Mouse (Mus musculus) kidney, adult 2 months (tissue): ENCODE data around the gene Ppp1r35. TPM values are rescaled to one million over a fixed set of nuclear protein-coding genes. Genes with fewer than 3 reads are reported as not detected.

Experiments used
- DNase-seq: peaks from one replicate; pipeline ENCODE4 v3.0.0; 2021
- H3K27ac ChIP-seq: fragments of 200-500 bp; 2 replicates; pipeline ENCODE4 v1.5.1; 2012; ENCODE audit warnings: low read depth, low read length, control low read depth, inconsistent platforms; ENCODE audit not compliant: insufficient read depth
- H3K27me3 ChIP-seq: fragments of 200-500 bp; replicated peaks from 2 replicates; pipeline ENCODE4 v1.6.1; 2012; ENCODE audit warnings: mild to moderate bottlenecking, moderate library complexity, low read length, inconsistent platforms; ENCODE audit not compliant: control insufficient read depth, insufficient read depth
- H3K36me3 ChIP-seq: fragments of 200-500 bp; 2 replicates; pipeline ENCODE4 v1.6.1; 2012; ENCODE audit warnings: mild to moderate bottlenecking, moderate library complexity, low read length, inconsistent platforms; ENCODE audit not compliant: control insufficient read depth, insufficient read depth
- H3K4me1 ChIP-seq: fragments of 200-500 bp; 2 replicates; pipeline ENCODE4 v1.6.1; 2011; ENCODE audit warnings: low read length; ENCODE audit not compliant: control insufficient read depth, insufficient read depth
- H3K4me3 ChIP-seq: fragments of 200-500 bp; 2 replicates; pipeline ENCODE4 v1.5.1; 2011; ENCODE audit warnings: mild to moderate bottlenecking, low read depth, low read length, control low read depth; ENCODE audit not compliant: insufficient read depth
- CTCF ChIP-seq: fragments of 200-500 bp; conservative IDR thresholded peaks from 2 replicates; pipeline ENCODE4 v1.5.1; 2011; ENCODE audit warnings: low read depth, mild to moderate bottlenecking, control low read depth, low read length, moderate library complexity, mixed read lengths; ENCODE audit not compliant: insufficient read depth, insufficient read length
- POLR2A ChIP-seq: fragments of 200-500 bp; IDR thresholded peaks from one replicate; pipeline ENCODE4 v1.6.1; 2011; ENCODE audit warnings: low read depth, low read length, control low read depth
- WGBS: fragments of 180-500 bp; shearing (Covaris S2); methylation state at CpG from one replicate; pipeline ENCODE4 v1.1.7; 2018; 5-methylcytosine and 5-hydroxymethylcytosine counted together
- polyA plus RNA-seq: library from polyadenylated mRNA; depleted of rRNA; stranded (reverse); fragments of >200 nt; gene quantifications from 2 replicates; pipeline ENCODE4 v1.2.3, GENCODE M21; 2012

The Ppp1r35 gene
- polyA plus RNA-seq, 1 experiment = 30.6 TPM

- Histone ChIP-seq H3K4me1 (peaks cover 8% of the 10 kb centered on the region), H3K27ac (peak overlapping the region; percentile 16; the same call in 1 of the 2 replicates), H3K4me3 (no peak overlapping the region), H3K27me3 (no peaks in the 10 kb centered on the region), H3K36me3 (no peaks in the 10 kb centered on the region)
- WGBS = 55% methylated on average over 13 of the region's 13 CpGs
- no peak for DNase-seq
- no peak for TF ChIP-seq POLR2A
Observed at GRCm38 (mm10) chr5:137753111-137753832, 25.4 kb upstream of the Ppp1r35 start.

DNA sequence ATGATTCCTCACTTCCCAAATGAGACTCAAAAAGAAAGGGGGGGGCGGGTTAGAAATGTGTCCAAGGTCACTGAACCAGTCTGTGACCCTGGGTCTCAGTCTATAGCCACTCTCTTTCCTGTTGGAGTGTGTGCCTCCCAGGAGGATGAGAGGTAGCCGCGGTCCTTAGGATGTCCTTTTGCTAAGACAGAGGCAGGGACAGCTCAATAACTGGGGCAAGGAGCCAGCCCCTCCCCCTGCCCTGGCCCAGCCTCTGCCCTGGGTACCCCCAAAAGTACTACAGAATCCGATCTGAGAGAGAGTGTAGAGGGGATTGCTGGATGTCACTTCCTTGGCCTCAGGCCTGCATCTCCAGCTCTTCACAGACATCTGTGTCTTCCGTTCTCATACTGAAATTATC, 23.2 kb upstream of the Ppp1r35 start:
- Histone ChIP-seq H3K4me1 (peaks cover 9% of the 10 kb centered on the region), H3K36me3 (no peaks in the 10 kb centered on the region; the same call in 1 of the 2 replicates), H3K27ac (peak overlapping the region; percentile 14; the same call in 1 of the 2 replicates), H3K4me3 (no peak overlapping the region), H3K27me3 (no peaks in the 10 kb centered on the region)
- TF ChIP-seq POLR2A = no peak
- TF ChIP-seq CTCF = no peak
- 70% methylated on average over 5 of the region's 5 CpGs for whole genome bisulfite sequencing
- no peak for DNase-seq

DNA sequence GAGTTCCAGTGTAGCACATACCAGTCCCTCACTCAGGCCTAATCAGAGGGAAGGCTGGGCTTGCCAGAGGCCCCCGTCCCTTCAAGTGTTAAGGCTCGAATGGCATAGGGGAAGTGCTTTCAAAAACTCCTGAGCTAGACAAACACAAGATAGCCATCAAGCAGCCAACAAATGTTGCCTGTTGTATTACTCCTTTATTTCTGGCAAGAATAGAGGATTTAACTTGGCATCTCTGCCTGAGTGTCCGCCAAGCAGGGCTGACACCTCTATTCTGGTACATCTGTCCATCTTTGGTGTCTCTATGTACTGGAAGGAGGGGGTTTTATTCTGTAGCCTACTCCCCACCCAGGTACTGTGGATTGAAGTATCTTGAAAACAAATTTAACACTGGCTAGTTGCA, 22.5 kb upstream of the Ppp1r35 start:
- no peak for DNase-seq
- Histone ChIP-seq H3K27ac (no peak overlapping the region; the same call in 1 of the 2 replicates), H3K36me3 (no peaks in the 10 kb centered on the region; the same call in 1 of the 2 replicates), H3K27me3 (no peaks in the 10 kb centered on the region), H3K4me1 (peaks cover 9% of the 10 kb centered on the region), H3K4me3 (no peak overlapping the region)
- 69% methylated on average over 3 of the region's 3 CpGs for WGBS
- TF ChIP-seq POLR2A (no peak), CTCF (no peak)

DNA sequence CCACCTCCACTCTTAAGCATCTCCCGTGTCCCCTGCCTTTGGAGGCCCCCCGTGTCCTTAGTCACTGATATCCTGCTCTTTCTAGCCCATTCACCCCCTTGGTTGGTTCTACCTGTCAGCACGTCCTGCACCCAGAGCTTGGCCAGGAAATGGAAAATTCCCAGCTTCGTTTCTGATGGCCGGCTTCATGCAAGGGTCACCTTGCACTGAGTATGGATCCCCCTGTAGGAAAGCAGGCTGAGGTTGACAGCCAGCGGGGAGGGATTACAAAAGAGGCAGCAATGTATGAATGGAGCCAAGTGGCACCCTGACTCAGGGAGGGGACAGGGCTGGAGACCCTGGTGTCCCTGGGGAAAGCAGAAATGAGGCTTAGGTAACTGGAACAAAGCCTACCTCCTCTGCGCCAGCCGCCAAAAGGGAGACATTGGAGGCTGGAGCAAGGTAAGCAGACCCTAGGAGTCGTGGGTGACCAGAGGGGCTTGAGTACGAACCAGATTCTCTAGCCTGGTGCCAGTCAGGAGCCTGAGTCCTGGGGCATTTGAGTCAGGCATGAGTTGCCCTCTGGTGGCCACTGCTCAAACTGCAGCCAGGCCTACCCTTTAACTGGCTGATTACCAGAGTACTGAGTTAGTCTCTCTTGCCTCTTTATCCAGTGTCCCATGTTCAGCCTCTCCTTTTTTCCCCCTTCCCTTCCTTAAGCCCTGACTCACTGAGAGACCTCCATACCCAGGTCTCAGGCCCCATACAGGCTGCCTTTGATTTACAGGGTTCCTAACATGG, 21.6 kb upstream of the Ppp1r35 start:
- whole genome bisulfite sequencing = 29% methylated on average over 10 of the region's 10 CpGs
- H3K4me1 ChIP-seq = peaks cover 9% of the 10 kb centered on the region
- H3K4me3 ChIP-seq = no peak overlapping the region
- peak; percentile 91 for DNase-seq
- TF ChIP-seq CTCF (peak; percentile 95), POLR2A (no peak)
- H3K27me3 ChIP-seq = no peaks in the 10 kb centered on the region
- peak overlapping the region; percentile 42 for H3K27ac ChIP-seq
- no peaks in the 10 kb centered on the region; the same call in 1 of the 2 replicates for H3K36me3 ChIP-seq

- WGBS = 43% methylated on average over 6 of the region's 6 CpGs
- Histone ChIP-seq H3K36me3 (no peaks in the 10 kb centered on the region; the same call in 1 of the 2 replicates), H3K27ac (no peak overlapping the region), H3K4me1 (peaks cover 9% of the 10 kb centered on the region), H3K27me3 (no peaks in the 10 kb centered on the region), H3K4me3 (no peak overlapping the region)
- TF ChIP-seq CTCF = no peak
- peak; percentile 39 for DNase-seq
Observed at GRCm38 (mm10) chr5:137757887-137758286, 20.8 kb upstream of the Ppp1r35 start.

- WGBS = 89% methylated on average over 19 of the region's 19 CpGs
- Histone ChIP-seq H3K27ac (no peak overlapping the region), H3K36me3 (no peaks in the 10 kb centered on the region; the same call in 1 of the 2 replicates), H3K4me1 (peaks cover 9% of the 10 kb centered on the region), H3K27me3 (no peaks in the 10 kb centered on the region), H3K4me3 (no peak overlapping the region)
- no peak for DNase-seq
- TF ChIP-seq CTCF = no peak
- TF ChIP-seq POLR2A = no peak
Observed at GRCm38 (mm10) chr5:137758921-137759534, 19.6 kb upstream of the Ppp1r35 start.

DNA sequence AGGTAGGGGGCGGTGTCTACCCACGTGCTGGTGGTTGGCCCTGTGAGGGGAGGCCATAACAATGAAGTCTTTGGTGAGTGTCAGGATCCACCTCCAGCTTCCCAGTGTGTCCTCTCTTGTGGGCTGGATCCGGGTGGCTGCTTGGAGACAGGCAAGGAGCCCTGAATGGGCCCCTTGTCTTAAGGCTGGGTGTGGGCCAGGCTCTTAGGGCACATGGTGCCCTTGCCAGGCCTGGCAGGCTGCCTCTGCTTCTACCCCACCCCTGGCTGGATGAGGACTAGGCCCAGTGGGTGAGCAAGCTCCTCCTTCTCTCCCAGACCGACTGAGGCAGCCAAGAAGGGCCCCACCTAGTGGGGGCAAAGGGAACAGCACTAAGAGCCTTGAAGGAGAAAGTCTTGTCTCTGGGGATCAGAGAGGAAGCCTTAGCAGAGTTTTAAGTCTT, 18.7 kb upstream of the Ppp1r35 start:
- TF ChIP-seq CTCF (peak; percentile 81), POLR2A (no peak)
- peak; percentile 95 for DNase-seq
- 26% methylated on average over 4 of the region's 4 CpGs for WGBS
- Histone ChIP-seq H3K27me3 (no peaks in the 10 kb centered on the region), H3K4me3 (no peak overlapping the region), H3K36me3 (no peaks in the 10 kb centered on the region; the same call in 1 of the 2 replicates), H3K27ac (peak overlapping the region; percentile 50), H3K4me1 (peaks cover 9% of the 10 kb centered on the region)
